Mouse (Mus musculus): ENCODE measurements around the gene Gm5169. TPM values are rescaled to one million over a fixed set of nuclear protein-coding genes. Genes with fewer than 3 reads are reported as not detected.

Gm5169 gene
- polyA plus RNA-seq (2017; shearing (Covaris generic)), result not detected

GRCm38 (mm10) chrX:25301355-25301754 lies at the start of gene Gm5169:
Gene Gm5169 (minus strand): TSS chrX:25301455.

All from effector memory CD4-positive, alpha-beta T cell, adult 7 months (primary cell).